Mouse (Mus musculus): ENCODE measurements around the gene Acot4.
"Not testable (repeated sequence)": the region's sequence is repeated elsewhere in the genome, so short reads cannot be mapped to it uniquely, and the experiment has no call there.

Gene Acot4

DNA sequence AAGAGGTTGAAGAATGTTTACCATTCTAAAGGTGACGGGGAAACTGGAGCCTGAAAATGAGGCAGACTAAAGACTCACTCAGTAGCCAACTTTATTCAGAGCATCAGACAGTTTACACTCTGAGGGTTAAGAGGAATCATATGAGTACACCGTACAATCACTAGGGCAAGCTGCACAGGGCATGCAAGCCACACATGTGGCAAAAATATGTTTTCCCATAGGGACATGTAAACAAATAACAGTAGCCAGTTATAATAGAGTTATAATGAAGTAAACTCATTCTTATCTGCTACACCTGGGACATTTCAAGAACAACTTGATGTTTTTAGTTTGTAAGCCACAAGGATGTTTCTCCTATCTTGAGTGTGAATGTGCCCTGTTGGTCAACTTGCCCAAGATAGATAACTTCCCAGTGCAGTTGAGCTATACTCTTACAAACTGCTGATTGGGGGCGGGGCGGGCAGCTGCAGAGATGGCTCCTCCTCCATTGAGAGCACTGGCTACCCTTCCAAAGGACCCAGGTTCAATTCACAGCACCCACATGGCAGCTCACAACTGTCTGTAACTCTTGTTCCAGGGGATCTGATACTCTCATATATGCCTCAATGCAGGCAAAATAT, 39.3 kb downstream of the Acot4 start:
- DNase-seq (ENCODE audit: low spot score): no peak

DNA sequence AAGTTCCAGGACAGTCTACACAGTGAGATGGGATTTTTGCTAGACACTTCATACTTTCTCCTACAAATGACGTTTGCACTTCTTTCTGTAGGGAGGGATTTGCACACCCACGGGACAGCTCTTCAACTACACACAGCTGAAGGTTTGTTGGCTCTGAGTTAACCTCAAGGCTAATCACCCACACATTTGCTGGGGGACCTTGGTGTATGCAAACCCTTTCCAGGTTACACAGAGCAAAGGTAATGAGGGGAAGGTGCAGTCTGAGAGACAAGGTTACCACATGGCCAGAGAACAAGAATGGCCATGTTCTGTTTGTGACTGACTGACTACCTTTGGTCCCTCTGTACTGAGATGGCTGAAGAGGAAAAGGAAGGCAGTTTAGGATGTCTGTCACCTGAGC, 45.7 kb downstream of the Acot4 start:
- DNase-seq (ENCODE audit: low spot score): no peak

DNA sequence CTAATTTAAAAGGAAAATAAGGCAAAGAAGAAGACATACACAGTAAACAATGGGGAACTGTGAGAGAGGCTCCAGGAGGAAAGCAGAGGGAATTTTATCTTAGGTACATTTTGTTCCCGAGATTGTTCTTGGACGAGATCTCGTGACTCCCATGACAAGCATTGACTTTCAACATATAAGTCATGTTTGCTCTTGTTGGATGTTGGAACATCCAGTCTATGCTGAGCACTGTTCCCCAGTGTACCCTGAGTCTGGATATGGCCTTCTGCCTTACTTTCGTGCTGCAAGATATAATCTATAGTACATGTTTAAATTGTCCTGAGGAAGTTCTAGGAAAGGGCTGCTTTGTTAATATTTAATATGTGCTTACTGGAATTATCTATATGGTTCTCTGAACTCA, 46.4 kb downstream of the Acot4 start:
- DNase-seq (ENCODE audit: low spot score): no peak

DNA sequence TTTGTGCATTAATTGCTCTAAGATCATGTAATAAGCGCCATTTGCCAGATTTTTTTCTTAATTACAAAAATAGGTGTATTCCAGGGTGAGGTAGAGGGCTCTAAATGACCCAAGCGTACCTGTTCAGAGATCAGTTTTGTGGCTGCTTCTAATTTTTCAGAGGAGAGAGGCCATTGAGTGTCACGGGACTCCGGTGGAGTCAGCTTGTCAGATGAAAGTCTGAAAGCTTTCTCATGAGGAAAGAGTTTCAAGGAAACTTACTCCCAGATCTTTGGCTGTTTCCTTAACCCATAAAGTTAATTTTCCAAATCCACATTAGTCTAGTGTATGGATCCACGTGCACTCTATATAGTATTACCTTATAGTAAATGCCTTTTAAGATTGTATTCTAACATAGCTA, 56.5 kb downstream of the Acot4 start:
- not testable (repeated sequence) for DNase-seq (ENCODE audit: low spot score)

All from ovary, adult 18-20 months (tissue).